Mouse (Mus musculus) midbrain, postnatal 0 days (tissue): ENCODE data around the gene Tmem198b. TPM values are rescaled to one million over a fixed set of nuclear protein-coding genes. Genes with fewer than 3 reads are reported as not detected.
"Not testable (repeated sequence)": the region's sequence is repeated elsewhere in the genome, so short reads cannot be mapped to it uniquely, and the experiment has no call there.

ENCODE experiments used
- ATAC-seq: fragments of 200-750 bp; cut with Nextera tagmentation; 2 replicates; pipeline ENCODE4 v1.8.0; 2017; ENCODE audit warnings: moderate number of reproducible peaks, mild to moderate bottlenecking, moderate TSS enrichment, moderate library complexity; ENCODE audit not compliant: low FRiP score
- DNase-seq: peaks from one replicate; pipeline ENCODE4 v3.0.0-alpha.2; 2015; ENCODE audit warnings: low spot score
- H3K27ac ChIP-seq: fragments of 300-500 bp; sonication (generic); 2 replicates; pipeline ENCODE4 v1.5.1; 2014; ENCODE audit warnings: low read depth, mild to moderate bottlenecking, low read length, mixed read lengths
- H3K27me3 ChIP-seq: fragments of 300-500 bp; sonication (generic); 2 replicates; pipeline ENCODE4 v1.6.1; 2014; ENCODE audit warnings: low read length, control low read depth, mixed read lengths; ENCODE audit not compliant: insufficient read depth
- H3K36me3 ChIP-seq: fragments of 300-500 bp; sonication (generic); 2 replicates; pipeline ENCODE4 v1.6.1; 2014; ENCODE audit warnings: low read length, control low read depth, mixed read lengths; ENCODE audit not compliant: insufficient read depth
- H3K4me1 ChIP-seq: fragments of 300-500 bp; sonication (generic); 2 replicates; pipeline ENCODE4 v1.6.1; 2014; ENCODE audit warnings: mild to moderate bottlenecking, control low read depth, antibody characterized with exemption, low read length, mixed read lengths; ENCODE audit not compliant: insufficient read depth
- H3K4me2 ChIP-seq: fragments of 300-500 bp; sonication (generic); 2 replicates; pipeline ENCODE4 v1.6.1; 2014; ENCODE audit warnings: low read depth, mild to moderate bottlenecking, low read length, mixed read lengths; ENCODE audit not compliant: poor library complexity, severe bottlenecking
- H3K4me3 ChIP-seq: fragments of 300-500 bp; sonication (generic); 2 replicates; pipeline ENCODE4 v1.5.1; 2014; ENCODE audit warnings: low read depth, mild to moderate bottlenecking, low read length, moderate library complexity
- H3K9ac ChIP-seq: fragments of 300-500 bp; sonication (generic); replicated peaks from 2 replicates; pipeline ENCODE4 v1.6.1; 2014; ENCODE audit warnings: mild to moderate bottlenecking, low read length, moderate library complexity, mixed read lengths; ENCODE audit not compliant: poor library complexity, severe bottlenecking
- H3K9me3 ChIP-seq: fragments of 300-500 bp; sonication (generic); 2 replicates; pipeline ENCODE4 v1.6.1; 2016; ENCODE audit warnings: low read length, control low read depth
- CTCF ChIP-seq: IDR thresholded peaks from 2 replicates; pipeline ENCODE4 v1.5.1; 2016; ENCODE audit warnings: antibody characterized with exemption, mild to moderate bottlenecking
- WGBS: fragments of 180-500 bp; shearing (Covaris S2); extraction: QIAGEN DNeasy Blood & Tissue Kit; methylation state at CpG from one replicate; pipeline ENCODE4 v1.1.7; 2014; 5-methylcytosine and 5-hydroxymethylcytosine counted together
- polyA plus RNA-seq: library from polyadenylated mRNA; unstranded; fragments of >200 nt; fragmentation: Nextera tagmentation; extraction: Ambion mirVana; gene quantifications from 2 replicates; pipeline ENCODE4 v1.2.1, GENCODE M21; 2015
- total RNA-seq: library from RNA; depleted of rRNA; stranded (reverse); fragments of >200 nt; gene quantifications from 2 replicates; pipeline ENCODE4 v1.2.3, GENCODE M21; 2014

Gene Tmem198b
- total and polyA plus RNA-seq, 2 experiments from 2014 or later, result 17.1 to 21.8 TPM

GRCm38 (mm10) chr10:128840612-128841011 is 36.4 kb upstream of the Tmem198b start:
- Histone ChIP-seq H3K27ac (no peak overlapping the region), H3K9ac (no peak overlapping the region), H3K36me3 (peaks cover 7% of the 10 kb centered on the region), H3K4me2 (no peak overlapping the region), H3K9me3 (no peaks in the 10 kb centered on the region), H3K4me3 (no peak overlapping the region), H3K4me1 (no peaks in the 10 kb centered on the region), H3K27me3 (no peaks in the 10 kb centered on the region)
- ATAC-seq (no peak), DNase-seq (no peak)
- no peak for TF ChIP-seq CTCF

GRCm38 (mm10) chr10:128839434-128839833 is 35.3 kb upstream of the Tmem198b start:
- Histone ChIP-seq H3K27me3 (no peaks in the 10 kb centered on the region), H3K9me3 (no peaks in the 10 kb centered on the region), H3K36me3 (peaks cover 9% of the 10 kb centered on the region), H3K4me3 (no peak overlapping the region), H3K9ac (no peak overlapping the region), H3K27ac (no peak overlapping the region), H3K4me2 (no peak overlapping the region), H3K4me1 (no peaks in the 10 kb centered on the region)
- ATAC-seq (no peak), DNase-seq (no peak)
- TF ChIP-seq CTCF, result no peak

- H3K27ac ChIP-seq, result no peak overlapping the region
Measured at GRCm38 (mm10) chr10:128837400-128837799, 33.2 kb upstream of the Tmem198b start.

GRCm38 (mm10) chr10:128823821-128824220 is 19.7 kb upstream of the Tmem198b start:
- no peak overlapping the region for H3K4me3 ChIP-seq
- no peaks in the 10 kb centered on the region for H3K9me3 ChIP-seq
- TF ChIP-seq CTCF, result no peak
- H3K27me3 ChIP-seq, result no peaks in the 10 kb centered on the region
- ATAC-seq (no peak), DNase-seq (no peak)
- peaks cover 8% of the 10 kb centered on the region; the same call in 1 of the 2 replicates for H3K36me3 ChIP-seq
- 99% methylated on average over 9 of the region's 9 CpGs for WGBS
- peaks cover 5% of the 10 kb centered on the region; the same call in 1 of the 2 replicates for H3K4me1 ChIP-seq
- no peak overlapping the region for H3K4me2 ChIP-seq
- no peak overlapping the region for H3K27ac ChIP-seq
- no peak overlapping the region for H3K9ac ChIP-seq

More at GRCm38 (mm10) chr10:128837400-128837799, 33.2 kb upstream of the Tmem198b start:
- Histone ChIP-seq H3K9ac (no peak overlapping the region), H3K4me2 (no peak overlapping the region), H3K4me3 (no peak overlapping the region), H3K4me1 (no peaks in the 10 kb centered on the region), H3K36me3 (peaks cover 12% of the 10 kb centered on the region), H3K9me3 (no peaks in the 10 kb centered on the region), H3K27me3 (no peaks in the 10 kb centered on the region)
- ATAC-seq, result no peak
- peak; percentile 14; the same call in 1 of the 2 replicates for TF ChIP-seq CTCF
- no peak for DNase-seq

GRCm38 (mm10) chr10:128823087-128823486 is 18.9 kb upstream of the Tmem198b start:
- not testable (repeated sequence) for H3K4me3 ChIP-seq, H3K27ac ChIP-seq, H3K27me3 ChIP-seq, H3K9ac ChIP-seq, ATAC-seq, H3K4me1 ChIP-seq, DNase-seq, H3K9me3 ChIP-seq, H3K36me3 ChIP-seq
- 83% methylated on average over 4 of the region's 4 CpGs for WGBS
- peak overlapping the region; percentile 73; the same call in 1 of the 2 replicates for H3K4me2 ChIP-seq
- TF ChIP-seq CTCF, result 0 out of 2 replicates have a peak, but pooled peaks have one; percentile 5

- no peak for TF ChIP-seq CTCF
- 6% methylated on average over 13 of the region's 13 CpGs for WGBS
- DNase-seq, result no peak
Measured at GRCm38 (mm10) chr10:128822135-128822534, 18.0 kb upstream of the Tmem198b start.

More at GRCm38 (mm10) chr10:128822135-128822534, 18.0 kb upstream of the Tmem198b start:
- peaks cover 18% of the 10 kb centered on the region for H3K36me3 ChIP-seq
- H3K27me3 ChIP-seq, result no peaks in the 10 kb centered on the region
- peak overlapping the region; percentile 73 for H3K4me2 ChIP-seq
- H3K4me3 ChIP-seq, result peak overlapping the region; percentile 79
- no peak for ATAC-seq
- no peaks in the 10 kb centered on the region for H3K9me3 ChIP-seq
- peak overlapping the region; percentile 65 for H3K9ac ChIP-seq
- H3K27ac ChIP-seq, result peak overlapping the region; percentile 69
- H3K4me1 ChIP-seq, result peaks cover 5% of the 10 kb centered on the region; the same call in 1 of the 2 replicates
